Mouse (Mus musculus): ENCODE data around the gene Rrp12. TPM values are rescaled to one million over a fixed set of nuclear protein-coding genes. Genes with fewer than 3 reads are reported as not detected.

The Rrp12 gene
- 15.2 and 17.2 TPM in 2 replicates for polyA plus RNA-seq (2015; fragmentation: Nextera tagmentation; extraction: Ambion mirVana)

- Histone ChIP-seq H3K27me3 (no peaks in the 10 kb centered on the region), H3K4me2 (peak within 1 kb of the TSS; percentile 94), H3K27ac (peak within 1 kb of the TSS; percentile 67), H3K36me3 (peaks cover 19% of the 10 kb centered on the region), H3K9me3 (replicated peaks) (no peaks in the 10 kb centered on the region), H3K4me1 (replicated peaks) (peaks cover 43% of the 10 kb centered on the region), H3K9ac (peak within 1 kb of the TSS; percentile 73), H3K4me3 (replicated peaks) (peak within 1 kb of the TSS; percentile 88)
- DNase-seq = peak; percentile 76
- peak; percentile 89 for ATAC-seq (ENCODE audit: low read depth)
- WGBS (ENCODE audit: insufficient replicate concordance) = under 1% methylated on average over 46 of the region's 46 CpGs
Measured at GRCm38 (mm10) chr19:41895460-41896318, at the start of gene Rrp12. Gene Rrp12 (minus strand): TSS chr19:41896173.

- H3K4me2 ChIP-seq = no peak overlapping the region
- no peak for ATAC-seq (ENCODE audit: low read depth)
- WGBS (ENCODE audit: insufficient replicate concordance) = 76% methylated on average over 7 of the region's 7 CpGs
- H3K4me1 ChIP-seq (replicated peaks) = no peaks in the 10 kb centered on the region; the same call in 1 of the 2 replicates
- no peak overlapping the region for H3K4me3 ChIP-seq (replicated peaks)
- no peak overlapping the region for H3K27ac ChIP-seq
- DNase-seq = no peak
- H3K9me3 ChIP-seq (replicated peaks) = no peaks in the 10 kb centered on the region
- no peaks in the 10 kb centered on the region for H3K27me3 ChIP-seq
- peaks cover 97% of the 10 kb centered on the region for H3K36me3 ChIP-seq
- no peak overlapping the region for H3K9ac ChIP-seq
Measured at GRCm38 (mm10) chr19:41943841-41944240, 47.9 kb upstream of the Rrp12 start.

- Histone ChIP-seq H3K9ac (no peak overlapping the region), H3K4me1 (replicated peaks) (peaks cover 18% of the 10 kb centered on the region), H3K27me3 (no peaks in the 10 kb centered on the region), H3K27ac (no peak overlapping the region), H3K36me3 (peaks cover 65% of the 10 kb centered on the region), H3K4me2 (no peak overlapping the region), H3K9me3 (replicated peaks) (no peaks in the 10 kb centered on the region), H3K4me3 (replicated peaks) (no peak overlapping the region)
- DNase-seq (no peak), ATAC-seq (ENCODE audit: low read depth) (no peak)
- 85% methylated on average over 5 of the region's 5 CpGs for WGBS (ENCODE audit: insufficient replicate concordance)
Measured at GRCm38 (mm10) chr19:41938539-41938938, 42.6 kb upstream of the Rrp12 start.

GRCm38 (mm10) chr19:41935921-41936320, 39.9 kb upstream of the Rrp12 start:
- ATAC-seq (ENCODE audit: low read depth) = no peak
- Histone ChIP-seq H3K9me3 (replicated peaks) (no peaks in the 10 kb centered on the region), H3K4me1 (replicated peaks) (peaks cover 33% of the 10 kb centered on the region), H3K36me3 (peaks cover 44% of the 10 kb centered on the region), H3K4me2 (no peak overlapping the region), H3K4me3 (replicated peaks) (no peak overlapping the region), H3K27me3 (no peaks in the 10 kb centered on the region), H3K9ac (no peak overlapping the region), H3K27ac (no peak overlapping the region)
- DNase-seq = no peak
- WGBS (ENCODE audit: insufficient replicate concordance) = 62% methylated on average over 1 of the region's 1 CpGs

GRCm38 (mm10) chr19:41934124-41934523, 38.2 kb upstream of the Rrp12 start:
- H3K27ac ChIP-seq = peak overlapping the region; percentile 67; the same call in 1 of the 2 replicates
- DNase-seq = peak; percentile 24

GRCm38 (mm10) chr19:41933179-41934086, 37.5 kb upstream of the Rrp12 start, which contains the start of the genes Exosc1 and Zdhhc16:
Gene Exosc1 (minus strand): TSS chr19:41933423.
Gene Zdhhc16 (plus strand): TSS chr19:41933480.
- peak; percentile 97 for DNase-seq
- ATAC-seq (ENCODE audit: low read depth) = peak; percentile 99
- Histone ChIP-seq H3K36me3 (peaks cover 39% of the 10 kb centered on the region), H3K27me3 (no peaks in the 10 kb centered on the region), H3K27ac (peak within 1 kb of the TSS; percentile 67), H3K4me2 (peak within 1 kb of the TSS; percentile 88), H3K9me3 (replicated peaks) (no peaks in the 10 kb centered on the region), H3K9ac (peak within 1 kb of the TSS; percentile 89), H3K4me3 (replicated peaks) (peak within 1 kb of the TSS; percentile 84), H3K4me1 (replicated peaks) (peaks cover 38% of the 10 kb centered on the region)
- under 1% methylated on average over 47 of the region's 47 CpGs for WGBS (ENCODE audit: insufficient replicate concordance)

More at GRCm38 (mm10) chr19:41934124-41934523, 38.2 kb upstream of the Rrp12 start:
- peaks cover 41% of the 10 kb centered on the region for H3K36me3 ChIP-seq
- no peak for ATAC-seq (ENCODE audit: low read depth)
- H3K4me1 ChIP-seq (replicated peaks) = peaks cover 38% of the 10 kb centered on the region
- H3K4me2 ChIP-seq = peak overlapping the region; percentile 88
- peak overlapping the region; percentile 84 for H3K4me3 ChIP-seq (replicated peaks)
- peak overlapping the region; percentile 89 for H3K9ac ChIP-seq
- no peaks in the 10 kb centered on the region for H3K27me3 ChIP-seq
- H3K9me3 ChIP-seq (replicated peaks) = no peaks in the 10 kb centered on the region
- WGBS (ENCODE audit: insufficient replicate concordance) = 21% methylated on average over 6 of the region's 6 CpGs

- under 1% methylated on average over 28 of the region's 28 CpGs for WGBS (ENCODE audit: insufficient replicate concordance)
- H3K36me3 ChIP-seq = peaks cover 39% of the 10 kb centered on the region
- DNase-seq = peak; percentile 13
- H3K4me2 ChIP-seq = peak overlapping the region; percentile 88
- peak overlapping the region; percentile 84 for H3K4me3 ChIP-seq (replicated peaks)
- peak overlapping the region; percentile 84 for H3K9ac ChIP-seq
- ATAC-seq (ENCODE audit: low read depth) = peak; percentile 5
- H3K27ac ChIP-seq = peak overlapping the region; percentile 65
- H3K9me3 ChIP-seq (replicated peaks) = no peaks in the 10 kb centered on the region
- H3K4me1 ChIP-seq (replicated peaks) = peaks cover 38% of the 10 kb centered on the region
- H3K27me3 ChIP-seq = no peaks in the 10 kb centered on the region
Measured at GRCm38 (mm10) chr19:41932686-41933085, 36.7 kb upstream of the Rrp12 start.

GRCm38 (mm10) chr19:41920412-41921067, 24.6 kb upstream of the Rrp12 start:
- Histone ChIP-seq H3K4me2 (no peak overlapping the region), H3K9me3 (replicated peaks) (no peaks in the 10 kb centered on the region), H3K4me3 (replicated peaks) (no peak overlapping the region), H3K36me3 (peaks cover 81% of the 10 kb centered on the region), H3K4me1 (replicated peaks) (no peaks in the 10 kb centered on the region), H3K27me3 (no peaks in the 10 kb centered on the region), H3K27ac (no peak overlapping the region), H3K9ac (no peak overlapping the region)
- WGBS (ENCODE audit: insufficient replicate concordance) = 67% methylated on average over 5 of the region's 5 CpGs
- DNase-seq = no peak
- ATAC-seq (ENCODE audit: low read depth) = no peak

GRCm38 (mm10) chr19:41919471-41919870, 23.5 kb upstream of the Rrp12 start:
- Histone ChIP-seq H3K4me2 (no peak overlapping the region), H3K9ac (no peak overlapping the region), H3K27ac (no peak overlapping the region), H3K4me1 (replicated peaks) (peaks cover 8% of the 10 kb centered on the region), H3K27me3 (no peaks in the 10 kb centered on the region), H3K4me3 (replicated peaks) (no peak overlapping the region), H3K36me3 (peaks cover 81% of the 10 kb centered on the region), H3K9me3 (replicated peaks) (no peaks in the 10 kb centered on the region)
- 66% methylated on average over 4 of the region's 4 CpGs for WGBS (ENCODE audit: insufficient replicate concordance)
- DNase-seq (no peak), ATAC-seq (ENCODE audit: low read depth) (no peak)

GRCm38 (mm10) chr19:41916853-41917252, 20.9 kb upstream of the Rrp12 start:
- Histone ChIP-seq H3K27me3 (no peaks in the 10 kb centered on the region), H3K27ac (no peak overlapping the region), H3K9ac (no peak overlapping the region), H3K36me3 (peaks cover 62% of the 10 kb centered on the region), H3K4me1 (replicated peaks) (peaks cover 32% of the 10 kb centered on the region), H3K9me3 (replicated peaks) (no peaks in the 10 kb centered on the region), H3K4me3 (replicated peaks) (no peak overlapping the region), H3K4me2 (no peak overlapping the region)
- DNase-seq (no peak), ATAC-seq (ENCODE audit: low read depth) (no peak)
- 72% methylated on average over 4 of the region's 4 CpGs for WGBS (ENCODE audit: insufficient replicate concordance)
